Mouse (Mus musculus): ENCODE measurements around the gene Sox6. TPM values are rescaled to one million over a fixed set of nuclear protein-coding genes. Genes with fewer than 3 reads are reported as not detected.

Gene Sox6
- total and polyA plus RNA-seq, 3 experiments: 0.09 to 1.3 (median 0.90) TPM

- Histone ChIP-seq H3K4me3 (replicated peaks in 1 of 3; ENCODE audit: low read depth in 2 of 3, low read length in 2 of 3, poor library complexity in 1 of 3) (no peak overlapping the region), H3K9me3 (replicated peaks; ENCODE audit: low read length) (no peaks in the 10 kb centered on the region), H3K79me2 (replicated peaks; ENCODE audit: control insufficient read depth, extremely low read depth, insufficient read depth, poor library complexity, severe bottlenecking) (no peaks in the 10 kb centered on the region), H3K4me1 (ENCODE audit: control insufficient read depth in 1 of 2, insufficient read depth in 2 of 2) (peaks cover 0 to 17% of the 10 kb centered on the region in 2 experiments; a peak in 2 of 4 replicates), H3K4me2 (ENCODE audit: insufficient read depth, low read depth, poor library complexity, severe bottlenecking) (no peak overlapping the region), H3K27me3 (replicated peaks) (no peaks in the 10 kb centered on the region), H3K27ac (ENCODE audit: insufficient read depth, low read depth) (no peak overlapping the region), H3K36me3 (replicated peaks in 1 of 2; ENCODE audit: control insufficient read depth in 1 of 2, insufficient read depth in 1 of 2, low read length in 1 of 2) (no peaks in the 10 kb centered on the region), H3K9ac (ENCODE audit: insufficient read depth, low read depth) (no peak overlapping the region)
- TF ChIP-seq USF2 (conservative IDR thresholded peaks at IDR 0.05; ENCODE audit: low read depth, low read length) (no peak), JUND (conservative IDR thresholded peaks at IDR 0.05; ENCODE audit: low read depth, low read length) (no peak), HCFC1 (IDR thresholded peaks at IDR 0.05; ENCODE audit: low read depth, low read length) (no peak), RCOR1 (conservative IDR thresholded peaks at IDR 0.05; ENCODE audit: low read depth, low read length) (no peak), EP300 (IDR thresholded peaks at IDR 0.05; ENCODE audit: low read length) (no peak), ZC3H11A (IDR thresholded peaks at IDR 0.05; ENCODE audit: low read depth, low read length) (no peak), USF1 (IDR thresholded peaks at IDR 0.05; ENCODE audit: low read depth, low read length) (no peak), GABPA (IDR thresholded peaks at IDR 0.05; ENCODE audit: insufficient replicate concordance, low read depth, low read length) (no peak), MAFK (IDR thresholded peaks at IDR 0.05; ENCODE audit: insufficient replicate concordance, low read length) (no peak), JUN (IDR thresholded peaks at IDR 0.05; ENCODE audit: insufficient read depth, low read depth, low read length) (no peak), CHD2 (IDR thresholded peaks at IDR 0.05; ENCODE audit: low read length) (no peak), IRF4 (IDR thresholded peaks at IDR 0.05; ENCODE audit: low read depth, low read length) (no peak)
- DNase-seq (ENCODE audit: extremely low read depth): no peak
- in situ Hi-C loops (cut with MboI; ENCODE audit: low pct_ligation_motif_present, low pct_unique_long_range_greater_than_20kb, low sequenced_read_pairs): no loop called here
- dilution Hi-C loops (cut with MboI; ENCODE audit: extremely low pct_ligation_motif_present, extremely low pct_unique_long_range_greater_than_20kb, low sequenced_read_pairs): no loop called here
These were observed 501.0 kb downstream of the Sox6 start for GRCm38 (mm10) chr7:115537636-115538035.

GRCm38 (mm10) chr7:115536521-115536920, 502.1 kb downstream of the Sox6 start:
- H3K36me3 ChIP-seq (replicated peaks in 1 of 2; ENCODE audit: control insufficient read depth in 1 of 2, insufficient read depth in 1 of 2, low read length in 1 of 2): no peaks in the 10 kb centered on the region
- no peak for DNase-seq (ENCODE audit: extremely low read depth)
- H3K4me2 ChIP-seq (ENCODE audit: insufficient read depth, low read depth, poor library complexity, severe bottlenecking): no peak overlapping the region
- dilution Hi-C loops (cut with MboI; ENCODE audit: extremely low pct_ligation_motif_present, extremely low pct_unique_long_range_greater_than_20kb, low sequenced_read_pairs): no loop called here
- no peaks in the 10 kb centered on the region for H3K9me3 ChIP-seq (replicated peaks; ENCODE audit: low read length)
- H3K27me3 ChIP-seq (replicated peaks): no peaks in the 10 kb centered on the region
- H3K79me2 ChIP-seq (replicated peaks; ENCODE audit: control insufficient read depth, extremely low read depth, insufficient read depth, poor library complexity, severe bottlenecking): no peaks in the 10 kb centered on the region
- no peak overlapping the region for H3K9ac ChIP-seq (ENCODE audit: insufficient read depth, low read depth)
- no peak for TF ChIP-seq NELFE (IDR thresholded peaks at IDR 0.05; ENCODE audit: low read depth, low read length)
- no peak for TF ChIP-seq EP300 (IDR thresholded peaks at IDR 0.05; ENCODE audit: low read length)
- no peak for TF ChIP-seq MXI1 (IDR thresholded peaks at IDR 0.05; ENCODE audit: low read depth, low read length)
- no peak for TF ChIP-seq JUN (IDR thresholded peaks at IDR 0.05; ENCODE audit: insufficient read depth, low read depth, low read length)
- TF ChIP-seq NRF1 (IDR thresholded peaks at IDR 0.05; ENCODE audit: low read depth, low read length): no peak
- TF ChIP-seq BHLHE40 (IDR thresholded peaks at IDR 0.05; ENCODE audit: low read depth, low read length): no peak
- no peak for TF ChIP-seq ETS1 (conservative IDR thresholded peaks at IDR 0.05; ENCODE audit: low read depth, low read length)
- in situ Hi-C loops (cut with MboI; ENCODE audit: low pct_ligation_motif_present, low pct_unique_long_range_greater_than_20kb, low sequenced_read_pairs): no loop called here
- H3K4me3 ChIP-seq (replicated peaks in 1 of 3; ENCODE audit: low read depth in 2 of 3, low read length in 2 of 3, poor library complexity in 1 of 3): no peak overlapping the region
- H3K4me1 ChIP-seq (ENCODE audit: control insufficient read depth in 1 of 2, insufficient read depth in 2 of 2): peaks cover 0 to 18% of the 10 kb centered on the region in 2 experiments; a peak in 2 of 4 replicates
- H3K27ac ChIP-seq (ENCODE audit: insufficient read depth, low read depth): no peak overlapping the region
